Mouse (Mus musculus) ovary, postnatal 36 days (tissue): Measurements from ENCODE around the gene Erc1.

ENCODE experiments used
- DNase-seq: peaks from one replicate; pipeline ENCODE4 v3.0.0; 2022; ENCODE audit warnings: low spot score, mixed read lengths

Gene Erc1

GRCm38 (mm10) chr6:119585652-119586375, 262.2 kb downstream of the Erc1 start:
- no peak for DNase-seq

- no peak for DNase-seq
Measured at GRCm38 (mm10) chr6:119584061-119584460, 263.9 kb downstream of the Erc1 start.

GRCm38 (mm10) chr6:119583165-119583564, 264.8 kb downstream of the Erc1 start:
- DNase-seq: no peak

GRCm38 (mm10) chr6:119576706-119577105, 271.3 kb downstream of the Erc1 start:
- DNase-seq: no peak

- DNase-seq: no peak
Measured at GRCm38 (mm10) chr6:119575331-119575730, 272.6 kb downstream of the Erc1 start.

- DNase-seq: no peak
Measured at GRCm38 (mm10) chr6:119572296-119572695, 275.7 kb downstream of the Erc1 start.

- DNase-seq: no peak
Measured at GRCm38 (mm10) chr6:119570797-119571196, 277.2 kb downstream of the Erc1 start.

GRCm38 (mm10) chr6:119568339-119568738, 279.6 kb downstream of the Erc1 start:
- DNase-seq: no peak

- peak; percentile 30 for DNase-seq
Measured at GRCm38 (mm10) chr6:119565451-119566379, 282.3 kb downstream of the Erc1 start.

GRCm38 (mm10) chr6:119562558-119562957, 285.4 kb downstream of the Erc1 start:
- DNase-seq: no peak

GRCm38 (mm10) chr6:119558855-119559254, 289.1 kb downstream of the Erc1 start:
- no peak for DNase-seq

- DNase-seq: no peak
Measured at GRCm38 (mm10) chr6:119554439-119554838, 293.5 kb downstream of the Erc1 start.

GRCm38 (mm10) chr6:119544518-119544864, 303.5 kb downstream of the Erc1 start:
- DNase-seq: no peak

- peak; percentile 47 for DNase-seq
Measured at GRCm38 (mm10) chr6:119543803-119544517, 304.0 kb downstream of the Erc1 start, which contains the start of gene Wnt5b. TSS of gene Wnt5b (minus strand) at chr6:119544347.

GRCm38 (mm10) chr6:119543456-119543802, 304.5 kb downstream of the Erc1 start:
- DNase-seq: peak; percentile 29

- no peak for DNase-seq
Measured at GRCm38 (mm10) chr6:119535867-119536266, 312.1 kb downstream of the Erc1 start.

- DNase-seq: no peak
Measured at GRCm38 (mm10) chr6:119533170-119533709, 314.7 kb downstream of the Erc1 start.

GRCm38 (mm10) chr6:119529659-119530058, 318.3 kb downstream of the Erc1 start:
- DNase-seq: no peak

- DNase-seq: no peak
Measured at GRCm38 (mm10) chr6:119526498-119526897, 321.5 kb downstream of the Erc1 start.

- DNase-seq: no peak
Measured at GRCm38 (mm10) chr6:119521931-119522391, 326.0 kb downstream of the Erc1 start.

GRCm38 (mm10) chr6:119521482-119521900, 326.5 kb downstream of the Erc1 start:
- no peak for DNase-seq
